8 mouse cellular contexts compared by ENCODE assay signal in the genomic region with DNA sequence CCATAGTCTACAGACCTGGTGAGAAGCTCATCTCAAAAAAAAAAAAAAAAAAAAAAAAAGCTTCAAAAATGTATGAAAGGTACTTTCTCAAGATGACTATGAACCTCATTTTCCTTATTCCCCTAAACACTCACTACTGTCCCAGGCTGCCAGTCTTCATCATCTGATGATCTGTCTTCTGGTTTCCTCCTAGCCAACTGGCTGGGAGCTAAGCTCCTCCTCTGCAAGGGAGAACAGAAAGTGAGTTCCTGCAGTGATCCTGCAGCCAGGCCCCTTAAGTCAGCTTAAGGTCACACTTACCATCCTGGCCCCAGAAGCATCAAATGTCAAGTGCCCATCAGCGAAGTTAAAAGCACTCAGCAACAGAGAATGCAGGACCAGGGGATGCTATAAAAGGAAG. TPM values are rescaled to one million over a fixed set of nuclear protein-coding genes. Genes with fewer than 3 reads are reported as not detected.
DNase-seq lines count a peak whose midpoint lies in the region; ATAC-seq and TF ChIP-seq lines count a peak whose summit lies in the region.

No protein-coding gene starts in this region.

- ATAC-seq in lung, postnatal 0 days, result no peak
- ATAC-seq in erythroid progenitor cell, adult 5-6 weeks (replicated peaks; ENCODE audit: low FRiP score, poor library complexity, severe bottlenecking), result peak; percentile 68
- no peak for ATAC-seq in stomach, embryonic 14.5 days (ENCODE audit: insufficient number of reproducible peaks, insufficient read depth, low FRiP score, low read depth)

- no peak for TF ChIP-seq CTCF in lung, postnatal 0 days (IDR thresholded peaks at IDR 0.05)

- H3K9me3 ChIP-seq in lung, postnatal 0 days (ENCODE audit: low read length), result no peaks in the 10 kb centered on the region
- no peaks in the 10 kb centered on the region for H3K9me3 ChIP-seq in stomach, embryonic 14.5 days (ENCODE audit: control insufficient read depth, low read depth, low read length)

- peak overlapping the region; percentile 56; the same call in 1 of the 2 replicates for H3K4me2 ChIP-seq in lung, postnatal 0 days (replicated peaks; ENCODE audit: low read depth, low read length)
- peak overlapping the region; percentile 79 for H3K4me2 ChIP-seq in stomach, embryonic 14.5 days (replicated peaks; ENCODE audit: low read depth, low read length)

- no peak overlapping the region for H3K27ac ChIP-seq in lung, postnatal 0 days (ENCODE audit: low read length)
- H3K27ac ChIP-seq in stomach, embryonic 14.5 days (ENCODE audit: low read length), result no peak overlapping the region

- H3K27me3 ChIP-seq in lung, postnatal 0 days (replicated peaks; ENCODE audit: insufficient read depth, low read length), result no peaks in the 10 kb centered on the region
- no peaks in the 10 kb centered on the region for H3K27me3 ChIP-seq in stomach, embryonic 14.5 days (ENCODE audit: control insufficient read depth, insufficient read depth, low read length)

- H3K4me3 ChIP-seq in lung, postnatal 0 days (ENCODE audit: low read depth, low read length), result no peak overlapping the region
- H3K4me3 ChIP-seq in stomach, embryonic 14.5 days (ENCODE audit: low read depth, low read length), result peak overlapping the region; percentile 54

- peaks cover 3% of the 10 kb centered on the region; the same call in 1 of the 2 replicates for H3K4me1 ChIP-seq in lung, postnatal 0 days (ENCODE audit: insufficient read depth, low read depth, low read length)
- H3K4me1 ChIP-seq in stomach, embryonic 14.5 days (ENCODE audit: control insufficient read depth, insufficient read depth, low read length), result peaks cover 11% of the 10 kb centered on the region; the same call in 1 of the 2 replicates

- no peak for DNase-seq in lung, postnatal 0 days (ENCODE audit: low spot score)
- no peak for DNase-seq in lung, postnatal 14 days
- DNase-seq in liver, result peak; percentile 34
- no peak for DNase-seq in kidney, adult 9 months
- DNase-seq in right cerebral cortex, postnatal 10 days (ENCODE audit: low spot score in 2 of 2), result no peak
- no peak for DNase-seq in layer of hippocampus, adult 11-12 months (ENCODE audit: low spot score)

- H3K36me3 ChIP-seq in lung, postnatal 0 days (ENCODE audit: insufficient read depth, low read length), result no peaks in the 10 kb centered on the region
- no peaks in the 10 kb centered on the region for H3K36me3 ChIP-seq in stomach, embryonic 14.5 days (ENCODE audit: control insufficient read depth, insufficient read depth, low read length)

- WGBS in lung, postnatal 0 days, result 0% methylated on average over 1 of the region's 1 CpGs
- 0% methylated on average over 1 of the region's 1 CpGs for WGBS in stomach, embryonic 14.5 days

- no peak overlapping the region for H3K9ac ChIP-seq in lung, postnatal 0 days (replicated peaks; ENCODE audit: low read depth)
- peak overlapping the region; percentile 11 for H3K9ac ChIP-seq in stomach, embryonic 14.5 days (replicated peaks; ENCODE audit: low read depth, low read length)

- TF ChIP-seq EP300 in lung, postnatal 0 days (IDR thresholded peaks at IDR 0.05), result no peak

RNA-seq across cellular contexts. Expression of a gene that starts 0.7 kb away (rescaled TPM):
- 1.5 and 2.2 TPM in 2 replicates for polyA plus RNA-seq in lung, postnatal 0 days (2015; fragmentation: Nextera tagmentation; extraction: Ambion mirVana)
- 40.2 and 41.8 TPM in 2 replicates for total RNA-seq in erythroid progenitor cell, adult 5-6 weeks (2015; ENCODE audit: low replicate concordance)
- 25.8 and 51.3 TPM in 2 replicates for total RNA-seq in erythroid progenitor cell, adult 5-6 weeks (2017; ENCODE audit: low replicate concordance)
- polyA plus RNA-seq in stomach, embryonic 14.5 days (2014; fragmentation: Nextera tagmentation; extraction: Ambion mirVana), result 30.9 and 31.0 TPM in 2 replicates

RNA-seq across cellular contexts. Expression of a gene that starts 0.9 kb away (rescaled TPM):
- 40.7 and 40.8 TPM in 2 replicates for polyA plus RNA-seq in lung, postnatal 0 days (2015; fragmentation: Nextera tagmentation; extraction: Ambion mirVana)
- total RNA-seq in erythroid progenitor cell, adult 5-6 weeks (2015; ENCODE audit: low replicate concordance), result 1.4 TPM in 1 of 2 replicates, not detected in the other
- 1.0 and 2.6 TPM in 2 replicates for total RNA-seq in erythroid progenitor cell, adult 5-6 weeks (2017; ENCODE audit: low replicate concordance)
- polyA plus RNA-seq in stomach, embryonic 14.5 days (2014; fragmentation: Nextera tagmentation; extraction: Ambion mirVana), result 56.5 and 61.7 TPM in 2 replicates

RNA-seq across cellular contexts. Expression of a gene that starts 28.4 kb away (rescaled TPM):
- 2.6 and 2.8 TPM in 2 replicates for polyA plus RNA-seq in lung, postnatal 0 days (2015; fragmentation: Nextera tagmentation; extraction: Ambion mirVana)
- total RNA-seq in erythroid progenitor cell, adult 5-6 weeks (2015; ENCODE audit: low replicate concordance), result not detected in 2 replicates
- total RNA-seq in erythroid progenitor cell, adult 5-6 weeks (2017; ENCODE audit: low replicate concordance), result not detected in 2 replicates
- 3.0 and 3.5 TPM in 2 replicates for polyA plus RNA-seq in stomach, embryonic 14.5 days (2014; fragmentation: Nextera tagmentation; extraction: Ambion mirVana)

RNA-seq across cellular contexts. Expression of a gene that starts 44.6 kb away (rescaled TPM):
- 118 and 131 TPM in 2 replicates for polyA plus RNA-seq in lung, postnatal 0 days (2015; fragmentation: Nextera tagmentation; extraction: Ambion mirVana)
- not detected in 2 replicates for total RNA-seq in erythroid progenitor cell, adult 5-6 weeks (2015; ENCODE audit: low replicate concordance)
- total RNA-seq in erythroid progenitor cell, adult 5-6 weeks (2017; ENCODE audit: low replicate concordance), result not detected in 2 replicates
- 50.2 and 51.7 TPM in 2 replicates for polyA plus RNA-seq in stomach, embryonic 14.5 days (2014; fragmentation: Nextera tagmentation; extraction: Ambion mirVana)

RNA-seq across cellular contexts. Expression of a gene that starts 47.7 kb away (rescaled TPM):
- 46.1 and 49.0 TPM in 2 replicates for polyA plus RNA-seq in lung, postnatal 0 days (2015; fragmentation: Nextera tagmentation; extraction: Ambion mirVana)
- 8.3 and 9.2 TPM in 2 replicates for total RNA-seq in erythroid progenitor cell, adult 5-6 weeks (2015; ENCODE audit: low replicate concordance)
- 5.4 and 11.9 TPM in 2 replicates for total RNA-seq in erythroid progenitor cell, adult 5-6 weeks (2017; ENCODE audit: low replicate concordance)
- polyA plus RNA-seq in stomach, embryonic 14.5 days (2014; fragmentation: Nextera tagmentation; extraction: Ambion mirVana), result 70.9 and 73.6 TPM in 2 replicates
